Mouse (Mus musculus) testis, adult 2 months (tissue): ENCODE data around the gene Adrb1. TPM values are rescaled to one million over a fixed set of nuclear protein-coding genes. Genes with fewer than 3 reads are reported as not detected.

Source experiments
- H3K27ac ChIP-seq: fragments of 200-500 bp; 2 replicates; pipeline ENCODE4 v1.5.1; 2012; ENCODE audit warnings: low read depth, low read length; ENCODE audit not compliant: control insufficient read depth, insufficient read depth
- H3K27me3 ChIP-seq: fragments of 200-500 bp; 2 replicates; pipeline ENCODE4 v1.6.1; 2012; ENCODE audit warnings: mild to moderate bottlenecking, low read length, moderate library complexity; ENCODE audit not compliant: control insufficient read depth, insufficient read depth
- H3K36me3 ChIP-seq: fragments of 200-500 bp; 2 replicates; pipeline ENCODE4 v1.6.1; 2012; ENCODE audit warnings: mild to moderate bottlenecking, low read length; ENCODE audit not compliant: control insufficient read depth, insufficient read depth
- H3K4me1 ChIP-seq: fragments of 200-500 bp; 2 replicates; pipeline ENCODE4 v1.6.1; 2012; ENCODE audit warnings: low read length; ENCODE audit not compliant: control insufficient read depth, insufficient read depth
- H3K4me3 ChIP-seq: fragments of 200-500 bp; 2 replicates; pipeline ENCODE4 v1.5.1; 2012; ENCODE audit warnings: low read depth, mild to moderate bottlenecking, low read length, moderate library complexity, mixed read lengths; ENCODE audit not compliant: control insufficient read depth
- CTCF ChIP-seq: fragments of 200-500 bp; IDR thresholded peaks from 2 replicates; pipeline ENCODE4 v1.5.1; 2012; ENCODE audit warnings: low read depth, mild to moderate bottlenecking, inconsistent platforms, low read length, moderate library complexity; ENCODE audit not compliant: control insufficient read depth, insufficient read depth, insufficient replicate concordance
- POLR2A ChIP-seq: fragments of 200-500 bp; IDR thresholded peaks from 2 replicates; pipeline ENCODE4 v1.6.1; 2012; ENCODE audit warnings: low read depth, mild to moderate bottlenecking, inconsistent platforms, low read length, moderate library complexity; ENCODE audit not compliant: control insufficient read depth
- polyA plus RNA-seq: library from polyadenylated mRNA; depleted of rRNA; stranded (reverse); fragments of >200 nt; gene quantifications from 2 replicates; pipeline ENCODE4 v1.2.3, GENCODE M21; 2012

Gene Adrb1
- polyA plus RNA-seq, 1 experiment: 1.4 TPM

- Histone ChIP-seq H3K27ac (no peak overlapping the region), H3K36me3 (no peaks in the 10 kb centered on the region), H3K4me3 (no peak overlapping the region), H3K27me3 (no peaks in the 10 kb centered on the region), H3K4me1 (no peaks in the 10 kb centered on the region)
- no peak for TF ChIP-seq POLR2A
- TF ChIP-seq CTCF: no peak
Measured at GRCm38 (mm10) chr19:56705026-56705675, 16.8 kb upstream of the Adrb1 start.

GRCm38 (mm10) chr19:56708794-56709193, 13.2 kb upstream of the Adrb1 start:
- no peak overlapping the region for H3K4me3 ChIP-seq
- H3K27me3 ChIP-seq: no peaks in the 10 kb centered on the region
- no peaks in the 10 kb centered on the region for H3K4me1 ChIP-seq
- no peak overlapping the region for H3K27ac ChIP-seq
- no peaks in the 10 kb centered on the region for H3K36me3 ChIP-seq
- TF ChIP-seq CTCF: no peak
- TF ChIP-seq POLR2A: no peak

- TF ChIP-seq POLR2A (no peak), CTCF (no peak)
- H3K4me3 ChIP-seq: no peak overlapping the region
- H3K27me3 ChIP-seq: no peaks in the 10 kb centered on the region
Measured at GRCm38 (mm10) chr19:56710131-56710905, 11.7 kb upstream of the Adrb1 start.

GRCm38 (mm10) chr19:56713613-56714012, 8.4 kb upstream of the Adrb1 start:
- TF ChIP-seq CTCF (no peak), POLR2A (no peak)
- Histone ChIP-seq H3K27me3 (no peaks in the 10 kb centered on the region), H3K4me3 (no peak overlapping the region)

More at GRCm38 (mm10) chr19:56710131-56710905, 11.7 kb upstream of the Adrb1 start:
- Histone ChIP-seq H3K27ac (no peak overlapping the region), H3K36me3 (no peaks in the 10 kb centered on the region), H3K4me1 (no peaks in the 10 kb centered on the region)

GRCm38 (mm10) chr19:56714661-56715170, 7.3 kb upstream of the Adrb1 start:
- no peaks in the 10 kb centered on the region for H3K27me3 ChIP-seq
- TF ChIP-seq CTCF (no peak), POLR2A (no peak)

More at GRCm38 (mm10) chr19:56713613-56714012, 8.4 kb upstream of the Adrb1 start:
- H3K36me3 ChIP-seq: no peaks in the 10 kb centered on the region
- no peak overlapping the region for H3K27ac ChIP-seq
- no peaks in the 10 kb centered on the region for H3K4me1 ChIP-seq

GRCm38 (mm10) chr19:56718046-56718445, 4.0 kb upstream of the Adrb1 start:
- Histone ChIP-seq H3K27ac (no peak overlapping the region), H3K4me1 (peaks cover 15% of the 10 kb centered on the region), H3K36me3 (no peaks in the 10 kb centered on the region), H3K27me3 (no peaks in the 10 kb centered on the region; the same call in 1 of the 2 replicates), H3K4me3 (no peak overlapping the region)
- TF ChIP-seq POLR2A: no peak
- TF ChIP-seq CTCF: no peak

More at GRCm38 (mm10) chr19:56714661-56715170, 7.3 kb upstream of the Adrb1 start:
- no peaks in the 10 kb centered on the region for H3K36me3 ChIP-seq
- H3K4me3 ChIP-seq: no peak overlapping the region
- H3K4me1 ChIP-seq: no peaks in the 10 kb centered on the region
- H3K27ac ChIP-seq: no peak overlapping the region

- peaks cover 26% of the 10 kb centered on the region for H3K4me1 ChIP-seq
- H3K4me3 ChIP-seq: no peak overlapping the region
- no peak overlapping the region for H3K27ac ChIP-seq
- TF ChIP-seq POLR2A (no peak), CTCF (no peak)
- no peaks in the 10 kb centered on the region; the same call in 1 of the 2 replicates for H3K27me3 ChIP-seq
- H3K36me3 ChIP-seq: no peaks in the 10 kb centered on the region
Measured at GRCm38 (mm10) chr19:56720882-56721281, 1.1 kb upstream of the Adrb1 start.
